Mouse (Mus musculus) ES-Bruce4 (cell line): Measurements from ENCODE around the gene Med14. TPM values are rescaled to one million over a fixed set of nuclear protein-coding genes. Genes with fewer than 3 reads are reported as not detected.

Experiments used
- H3K27ac ChIP-seq: 2 replicates; pipeline ENCODE4 v1.5.1; 2012; ENCODE audit warnings: low read length, inconsistent platforms; ENCODE audit not compliant: insufficient read depth
- H3K27me3 ChIP-seq: 2 replicates; pipeline ENCODE4 v1.6.1; 2012; ENCODE audit warnings: mild to moderate bottlenecking, low read length, inconsistent platforms; ENCODE audit not compliant: control insufficient read depth, poor library complexity, insufficient read depth, severe bottlenecking
- H3K36me3 ChIP-seq: 2 replicates; pipeline ENCODE4 v1.6.1; 2012; ENCODE audit warnings: inconsistent platforms, mild to moderate bottlenecking, low read length, moderate library complexity; ENCODE audit not compliant: control insufficient read depth, poor library complexity, insufficient read depth, severe bottlenecking
- H3K4me1 ChIP-seq: one replicate; pipeline ENCODE4 v1.8.1; 2011; ENCODE audit warnings: low read length; ENCODE audit not compliant: control insufficient read depth, insufficient read depth
- H3K4me3 ChIP-seq: 2 replicates; pipeline ENCODE4 v1.5.1; 2011; ENCODE audit warnings: low read depth, mild to moderate bottlenecking, low read length
- H3K9ac ChIP-seq: 2 replicates; pipeline ENCODE4 v1.6.1; 2012; ENCODE audit warnings: low read depth, mild to moderate bottlenecking, inconsistent platforms; ENCODE audit not compliant: poor library complexity, severe bottlenecking
- H3K9me3 ChIP-seq: replicated peaks from 2 replicates; pipeline ENCODE4 v1.6.1; 2012; ENCODE audit warnings: mild to moderate bottlenecking, low read length, inconsistent platforms; ENCODE audit not compliant: control insufficient read depth, poor library complexity, insufficient read depth, severe bottlenecking
- CTCF ChIP-seq: IDR thresholded peaks from one replicate; pipeline ENCODE4 v1.8.1; 2011; ENCODE audit warnings: low read depth, low read length
- EP300 ChIP-seq: IDR thresholded peaks from 2 replicates; pipeline ENCODE4 v1.6.1; 2011; ENCODE audit warnings: low read depth, low read length; ENCODE audit not compliant: insufficient read depth
- POLR2A ChIP-seq: IDR thresholded peaks from one replicate; pipeline ENCODE4 v1.8.1; 2011; ENCODE audit warnings: low read length; ENCODE audit not compliant: insufficient read depth
- polyA plus RNA-seq: library from polyadenylated mRNA; stranded (reverse); fragments of >200 nt; gene quantifications from 2 replicates; pipeline ENCODE4 v1.2.4, GENCODE M21; 2011; ENCODE audit warnings: low read depth; ENCODE audit not compliant: missing spikeins, insufficient read depth, insufficient read length

Gene Med14
- polyA plus RNA-seq, 1 experiment, result 46.2 TPM

DNA sequence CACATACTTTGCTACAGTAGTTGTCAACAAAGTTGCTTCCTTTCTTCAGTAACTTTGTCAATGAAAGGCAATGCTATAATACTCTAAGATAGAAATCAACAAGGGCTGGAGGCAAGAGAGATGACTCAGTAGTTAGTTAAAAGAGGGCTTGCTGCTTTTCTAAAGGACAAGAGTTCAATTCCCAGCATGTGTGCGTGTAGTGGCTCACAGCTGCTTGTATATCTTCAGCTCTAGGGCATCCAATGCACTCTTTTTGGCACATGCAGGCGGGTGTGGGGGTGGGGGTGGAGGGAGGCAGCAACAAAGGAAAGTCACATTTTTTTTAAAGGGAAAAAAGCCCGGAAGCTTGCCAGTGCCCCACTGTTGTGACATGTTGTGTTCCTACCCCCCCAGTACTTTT lies 6.7 kb upstream of the Med14 start:
- Histone ChIP-seq H3K36me3 (no peaks in the 10 kb centered on the region), H3K9ac (no peak overlapping the region), H3K4me1 (peaks cover 1% of the 10 kb centered on the region), H3K4me3 (no peak overlapping the region), H3K27me3 (no peaks in the 10 kb centered on the region), H3K27ac (peak overlapping the region; percentile 46), H3K9me3 (no peaks in the 10 kb centered on the region)
- no peak for TF ChIP-seq POLR2A
- TF ChIP-seq EP300, result peak; percentile 38; the same call in 1 of the 2 replicates

DNA sequence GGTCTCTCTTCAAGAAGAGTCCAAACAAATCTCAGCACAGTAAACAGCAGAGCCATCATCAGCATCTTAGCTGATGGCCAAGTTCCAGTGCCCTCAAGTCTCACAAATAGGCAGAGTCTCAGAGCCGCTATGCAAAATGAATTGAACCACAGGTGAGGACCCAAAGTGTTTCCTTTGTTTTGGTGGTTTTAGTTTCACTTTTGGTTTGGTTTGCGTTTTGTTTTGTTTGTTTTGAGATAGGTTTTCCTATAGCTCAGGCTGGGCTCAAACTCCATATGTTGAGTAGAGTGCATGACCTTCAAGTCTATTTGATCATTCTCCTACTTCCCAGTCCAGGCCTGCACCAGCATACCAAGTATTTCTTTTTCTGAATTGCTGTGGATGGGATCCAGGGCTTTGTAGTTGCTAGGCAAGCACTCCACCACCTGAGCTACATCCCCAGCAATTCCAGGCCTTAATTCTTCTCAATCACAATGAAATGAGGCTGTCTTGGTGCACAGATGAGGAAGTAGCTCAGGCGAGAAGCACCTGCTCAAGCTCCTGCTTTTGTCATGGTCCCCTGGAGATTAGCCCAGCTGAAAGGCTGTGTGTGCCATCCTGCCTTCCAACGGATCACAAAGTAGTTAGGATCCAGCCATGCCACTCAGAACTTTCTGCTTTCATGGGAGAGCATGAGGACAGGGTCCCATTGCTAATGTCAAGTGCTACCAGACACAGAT lies 5.1 kb upstream of the Med14 start:
- Histone ChIP-seq H3K4me3 (no peak overlapping the region), H3K36me3 (no peaks in the 10 kb centered on the region), H3K4me1 (peaks cover 1% of the 10 kb centered on the region), H3K27ac (peak overlapping the region; percentile 51), H3K9ac (no peak overlapping the region), H3K9me3 (no peaks in the 10 kb centered on the region), H3K27me3 (no peaks in the 10 kb centered on the region)
- no peak for TF ChIP-seq CTCF
- no peak for TF ChIP-seq EP300
- no peak for TF ChIP-seq POLR2A

DNA sequence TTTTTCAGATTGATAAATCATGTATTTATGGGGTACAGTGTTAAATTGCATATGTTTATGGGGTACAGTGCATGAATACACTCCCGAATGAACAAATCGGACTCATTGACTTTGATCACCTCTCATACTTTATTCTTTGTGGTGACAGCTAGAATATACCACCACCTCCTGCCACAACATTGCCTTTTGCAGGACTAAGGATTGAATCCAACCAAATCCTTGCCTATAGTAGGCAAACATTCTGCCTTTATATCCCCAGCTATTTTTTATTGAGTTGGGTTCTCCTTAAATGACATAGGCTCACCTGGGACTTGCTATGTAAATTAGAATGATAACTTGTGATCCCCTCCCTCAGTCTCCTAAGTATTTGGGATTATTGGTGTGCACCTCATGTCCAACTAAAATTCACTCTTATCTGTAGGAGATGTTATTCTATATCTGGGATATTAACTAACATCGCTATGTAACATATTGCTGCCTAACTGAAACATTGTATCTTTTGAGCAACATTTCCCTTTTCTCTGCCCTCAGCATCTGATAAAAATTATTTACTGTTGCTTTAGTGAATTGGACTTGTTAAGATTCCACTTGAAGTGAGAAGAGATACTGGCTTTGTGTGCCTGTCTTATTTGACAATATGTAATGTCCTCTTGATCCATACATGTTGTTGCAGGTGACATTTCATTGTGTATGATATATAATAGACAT lies 1.4 kb upstream of the Med14 start:
- no peak for TF ChIP-seq EP300
- no peak for TF ChIP-seq POLR2A
- no peak for TF ChIP-seq CTCF
- H3K9ac ChIP-seq, result peak overlapping the region; percentile 86; the same call in 1 of the 2 replicates
- H3K4me1 ChIP-seq, result no peaks in the 10 kb centered on the region
- H3K9me3 ChIP-seq, result no peaks in the 10 kb centered on the region
- H3K27ac ChIP-seq, result no peak overlapping the region
- no peaks in the 10 kb centered on the region for H3K36me3 ChIP-seq
- H3K27me3 ChIP-seq, result no peaks in the 10 kb centered on the region
- no peak overlapping the region for H3K4me3 ChIP-seq

DNA sequence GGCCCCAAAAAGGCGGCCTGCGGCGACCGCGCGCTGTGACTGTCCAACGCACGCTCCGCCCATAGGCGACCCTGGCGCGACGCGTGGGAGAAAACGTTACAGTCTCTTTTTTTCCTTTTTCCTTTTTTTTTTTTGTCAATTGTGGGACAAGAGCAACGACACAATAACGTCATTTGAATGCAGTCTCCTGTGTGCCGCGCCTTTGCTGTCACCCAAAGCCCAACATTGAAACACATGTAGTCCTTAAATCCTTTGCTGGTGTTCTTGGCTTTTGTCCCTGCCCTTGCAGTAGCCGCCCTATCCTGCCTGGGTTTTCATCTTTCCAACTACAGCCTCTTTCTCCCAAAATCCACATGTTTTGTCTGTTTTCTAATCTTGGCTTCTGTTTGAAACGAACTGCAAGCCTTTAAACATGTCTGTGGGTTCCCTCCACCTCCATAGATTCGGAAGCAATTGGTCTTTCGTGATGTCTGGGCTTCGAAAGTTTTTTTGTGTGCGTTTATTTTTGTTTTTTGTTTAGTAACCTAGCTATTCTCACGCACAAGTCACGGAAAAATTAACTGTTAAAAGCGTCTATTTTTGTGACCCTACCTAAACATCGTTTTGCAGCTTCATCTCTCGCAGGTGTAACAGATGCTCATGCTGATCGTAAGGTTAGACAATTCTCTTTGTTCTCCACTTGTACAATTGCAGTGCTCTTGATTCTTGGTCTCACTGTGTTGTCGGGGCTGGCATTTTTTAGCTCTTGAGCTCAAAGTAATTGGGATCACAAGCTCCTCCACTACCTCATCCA lies 657 bp upstream of the Med14 start:
- H3K4me3 ChIP-seq, result peak overlapping the region; percentile 78
- H3K27ac ChIP-seq, result peak overlapping the region; percentile 74
- no peak for TF ChIP-seq EP300
- no peak for TF ChIP-seq POLR2A
- no peak for TF ChIP-seq CTCF
- H3K4me1 ChIP-seq, result no peaks in the 10 kb centered on the region
- H3K9ac ChIP-seq, result peak overlapping the region; percentile 86
- H3K27me3 ChIP-seq, result no peaks in the 10 kb centered on the region
- H3K9me3 ChIP-seq, result no peaks in the 10 kb centered on the region
- no peaks in the 10 kb centered on the region for H3K36me3 ChIP-seq

GRCm38 (mm10) chrX:12761259-12761625 lies 631 bp downstream of the Med14 start:
- Histone ChIP-seq H3K27ac (0 out of 2 replicates have a peak overlapping the region, but pooled peaks have one; percentile 9), H3K4me3 (peak overlapping the region; percentile 78), H3K9ac (peak overlapping the region; percentile 86), H3K36me3 (no peaks in the 10 kb centered on the region), H3K4me1 (no peaks in the 10 kb centered on the region), H3K27me3 (no peaks in the 10 kb centered on the region), H3K9me3 (no peaks in the 10 kb centered on the region)
- TF ChIP-seq POLR2A (no peak), CTCF (no peak)

DNA sequence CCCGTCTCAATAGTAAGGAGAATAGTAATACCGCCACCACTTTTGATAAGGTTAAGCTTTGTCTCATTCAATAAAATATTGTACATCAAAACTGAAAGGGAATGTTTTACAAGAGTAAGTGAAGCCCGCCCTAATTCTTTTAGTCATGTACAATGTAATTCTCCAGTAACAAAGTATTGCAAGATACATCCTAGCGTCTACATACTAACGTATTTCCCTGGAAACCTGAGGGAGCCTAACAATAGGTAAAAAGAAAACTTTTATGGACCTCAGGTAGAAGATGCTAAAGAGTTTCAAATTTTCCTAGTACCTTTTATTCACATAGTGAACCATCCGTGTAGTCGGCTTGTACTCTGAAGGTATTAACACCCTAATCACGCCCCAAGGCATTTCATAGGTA lies 1.4 kb downstream of the Med14 start:
- H3K27me3 ChIP-seq, result no peaks in the 10 kb centered on the region
- H3K9me3 ChIP-seq, result no peaks in the 10 kb centered on the region
- H3K4me1 ChIP-seq, result no peaks in the 10 kb centered on the region
- TF ChIP-seq CTCF (no peak), POLR2A (no peak), EP300 (no peak)
- no peak overlapping the region for H3K27ac ChIP-seq
- no peaks in the 10 kb centered on the region for H3K36me3 ChIP-seq
- no peak overlapping the region for H3K4me3 ChIP-seq
- peak overlapping the region; percentile 86; the same call in 1 of the 2 replicates for H3K9ac ChIP-seq
